In genomic region chr15:59833232-59833631, GRCm38 (mm10) we compare ENCODE assay signal across 26 mouse cellular contexts.
"Had no signal": no experiment of that assay in that cellular context is flagged by ENCODE, and none has a peak within 500 bp of the region (broad histone marks: within the 10 kb centered on the region; RNA-seq: fewer than 3 reads in every experiment).

No protein-coding gene starts in this region.

- H3K27me3 ChIP-seq: embryonic facial prominence, embryonic 12.5 days; embryonic facial prominence, embryonic 13.5 days; embryonic facial prominence, embryonic 15.5 days; forebrain, embryonic 12.5 days; forebrain, embryonic 13.5 days; forebrain, embryonic 15.5 days had no signal

- DNase-seq: cerebellum, adult 9-10 months; cerebellum, adult 9-11 months; cerebellum, postnatal 10 days; cerebellum, postnatal 14 days; cerebellum, postnatal 25 days; cerebellum, postnatal 36 days; embryo, embryonic 11 days; forebrain, postnatal 0 days; gastrocnemius, adult 2 months; gastrocnemius, postnatal 10 days; gastrocnemius, postnatal 14 days; gastrocnemius, postnatal 25 days; gastrocnemius, postnatal 36 days; heart, adult 11 months; heart, adult 18-20 months had no signal

- H3K4me3 ChIP-seq: embryonic facial prominence, embryonic 10.5 days; embryonic facial prominence, embryonic 12.5 days; embryonic facial prominence, embryonic 13.5 days; embryonic facial prominence, embryonic 15.5 days; erythroblast, embryonic 14.5 days; forebrain, embryonic 10.5 days; forebrain, embryonic 12.5 days; forebrain, embryonic 13.5 days; forebrain, embryonic 15.5 days; gastrocnemius, adult 2 months had no signal

- H3K9ac ChIP-seq: embryonic facial prominence, embryonic 12.5 days; embryonic facial prominence, embryonic 13.5 days; embryonic facial prominence, embryonic 15.5 days; forebrain, embryonic 12.5 days; forebrain, embryonic 13.5 days; forebrain, embryonic 15.5 days; forebrain, postnatal 0 days had no signal

- H3K4me1 ChIP-seq: embryonic facial prominence, embryonic 12.5 days; forebrain, embryonic 12.5 days; forebrain, embryonic 13.5 days; forebrain, embryonic 15.5 days had no signal

- ATAC-seq: forebrain, embryonic 13.5 days; forebrain, embryonic 14.5 days; forebrain, embryonic 15.5 days; forebrain, embryonic 16.5 days; forebrain, postnatal 0 days had no signal

- H3K9me3 ChIP-seq: embryonic facial prominence, embryonic 10.5 days; embryonic facial prominence, embryonic 12.5 days; embryonic facial prominence, embryonic 13.5 days; embryonic facial prominence, embryonic 15.5 days; forebrain, embryonic 10.5 days; forebrain, embryonic 12.5 days; forebrain, embryonic 13.5 days; forebrain, embryonic 15.5 days had no signal

- H3K36me3 ChIP-seq: embryonic facial prominence, embryonic 10.5 days; embryonic facial prominence, embryonic 12.5 days; embryonic facial prominence, embryonic 13.5 days; embryonic facial prominence, embryonic 15.5 days; forebrain, embryonic 10.5 days; forebrain, embryonic 12.5 days; forebrain, embryonic 15.5 days had no signal

- H3K4me2 ChIP-seq: embryonic facial prominence, embryonic 12.5 days; embryonic facial prominence, embryonic 13.5 days; embryonic facial prominence, embryonic 15.5 days; forebrain, embryonic 12.5 days; forebrain, embryonic 13.5 days; forebrain, embryonic 15.5 days had no signal

- H3K27ac ChIP-seq: embryonic facial prominence, embryonic 10.5 days; embryonic facial prominence, embryonic 12.5 days; embryonic facial prominence, embryonic 13.5 days; embryonic facial prominence, embryonic 15.5 days; forebrain, embryonic 10.5 days; forebrain, embryonic 12.5 days; forebrain, embryonic 13.5 days; forebrain, embryonic 15.5 days; gastrocnemius, adult 2 months had no signal
